Mouse (Mus musculus) heart, postnatal 14 days (tissue): Measurements from ENCODE around the gene Ghr. TPM values are rescaled to one million over a fixed set of nuclear protein-coding genes. Genes with fewer than 3 reads are reported as not detected.

ENCODE experiments used
- DNase-seq, 2 experiments: peaks; one replicate each; pipeline ENCODE4 v3.0.0; 2021 to 2022
- intact Hi-C: fragments of 180-260 bp; cut with DNase I; formaldehyde crosslinking; loops from one replicate; pipeline ENCODE4 v1.15.1; 2025
- total RNA-seq, 2 experiments: library from RNA; stranded (reverse); gene quantifications; 2 replicates each; pipeline ENCODE4 v1.2.3; 2021

The Ghr gene
- total RNA-seq, 2 experiments from 2014 or later, result 134 to 141 TPM

- intact Hi-C loops, result no loop called here
- no peak for DNase-seq
Measured at GRCm38 (mm10) chr15:3319929-3320328, 263.4 kb downstream of the Ghr start.

DNA sequence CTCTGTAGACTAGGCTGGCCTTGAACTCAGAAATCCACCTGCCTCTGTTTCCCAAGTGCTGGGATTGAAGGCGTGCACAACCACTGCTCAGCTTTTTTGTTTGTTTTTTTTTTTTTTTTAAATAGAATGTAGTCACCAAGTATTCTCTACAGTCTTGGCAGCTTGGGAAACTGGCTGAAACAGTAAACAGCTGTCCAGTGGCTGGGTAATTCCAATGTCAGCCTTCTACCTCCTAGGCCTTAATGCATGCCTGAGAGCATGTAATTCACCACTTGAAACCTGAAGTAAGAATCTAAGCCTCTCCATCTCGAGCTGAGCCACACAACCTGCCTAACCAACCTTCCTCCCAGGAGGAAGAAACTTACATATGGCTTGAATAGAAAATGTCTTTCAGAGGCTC, 266.7 kb downstream of the Ghr start:
- intact Hi-C loops, result no loop called here
- DNase-seq, result no peak

DNA sequence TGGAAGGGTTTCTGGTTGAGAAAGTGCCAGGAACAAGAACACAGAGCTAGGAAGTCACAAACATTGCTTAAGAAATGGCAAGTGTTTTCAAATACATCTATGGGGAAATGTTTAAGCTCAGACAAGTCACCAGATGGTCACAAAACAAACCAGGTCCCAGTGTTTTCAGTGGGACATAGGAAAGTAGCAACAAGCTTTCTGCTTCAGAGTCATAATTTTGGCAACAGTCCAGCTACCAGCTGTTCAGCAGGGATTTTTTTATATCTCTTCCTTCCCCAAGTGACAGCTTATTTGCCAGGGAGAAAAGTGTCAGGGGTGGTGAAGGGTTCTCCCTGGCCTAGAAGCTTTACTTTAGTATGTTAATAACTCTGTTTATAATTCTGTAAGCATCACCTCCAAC, 270.4 kb downstream of the Ghr start:
- intact Hi-C loops, result no loop called here
- DNase-seq, result peak in 1 of 2 experiments; percentile 44

DNA sequence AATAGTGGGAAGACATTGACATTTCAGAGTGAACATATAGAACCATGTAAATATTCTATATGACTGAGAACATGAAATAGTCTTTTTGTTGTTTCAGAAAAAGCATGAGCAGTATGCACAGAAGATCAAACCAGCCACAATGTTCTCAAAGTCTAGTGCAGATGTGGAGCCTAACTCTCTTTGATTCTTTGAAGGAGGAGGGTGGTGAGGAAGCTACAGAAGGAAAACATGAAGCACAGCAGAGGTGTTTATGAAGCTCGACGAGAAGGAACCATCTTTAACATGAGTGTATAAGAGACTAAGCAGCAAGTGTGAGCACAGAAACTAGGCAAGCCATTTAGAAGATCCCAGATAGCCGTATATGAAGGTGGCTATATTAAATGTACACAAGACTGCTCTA, 273.4 kb downstream of the Ghr start:
- intact Hi-C loops, result no loop called here

DNA sequence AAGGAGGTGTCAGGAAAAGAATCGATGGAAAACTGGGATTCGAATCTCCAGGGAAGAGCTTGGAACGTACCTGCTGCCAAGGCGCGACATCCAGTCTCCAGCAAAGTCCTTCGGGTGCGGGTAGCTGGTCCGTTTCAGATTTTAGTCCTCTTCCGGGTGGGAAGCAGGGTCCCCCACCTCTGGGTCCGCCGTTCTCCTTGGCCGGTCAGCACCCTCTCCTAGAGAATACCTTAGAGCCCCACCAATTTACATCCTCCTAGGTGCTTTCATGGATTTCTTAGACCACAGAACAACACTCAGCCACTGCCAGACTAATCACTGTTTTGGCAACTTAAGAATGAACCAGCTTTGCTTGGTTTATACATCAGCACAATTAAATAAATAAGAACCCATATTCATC, 279.9 kb downstream of the Ghr start, which contains the start of gene Ccdc152:
TSS of gene Ccdc152 (minus strand) at position 101 of the 400 bp plus-strand sequence.
- DNase-seq, result no peak
- intact Hi-C loops, result no loop called here

More for the DNA sequence above, 273.4 kb downstream of the Ghr start:
- DNase-seq, result no peak

- no peak for DNase-seq
- intact Hi-C loops, result no loop called here
Measured at GRCm38 (mm10) chr15:3300361-3301100, 282.8 kb downstream of the Ghr start.

GRCm38 (mm10) chr15:3297615-3298014, 285.7 kb downstream of the Ghr start:
- intact Hi-C loops, result loop anchor here (5.0 kb wide), 2 partner anchors 610 to 745 kb away; no protein-coding TSS in a partner anchor
- DNase-seq, result no peak

GRCm38 (mm10) chr15:3295986-3296385, 287.3 kb downstream of the Ghr start:
- DNase-seq, result no peak

GRCm38 (mm10) chr15:3293477-3293876, 289.8 kb downstream of the Ghr start:
- intact Hi-C loops, result no loop called here
- DNase-seq, result no peak

More at GRCm38 (mm10) chr15:3295986-3296385, 287.3 kb downstream of the Ghr start:
- intact Hi-C loops, result loop anchor here (5.0 kb wide), 2 partner anchors 611 to 746 kb away; no protein-coding TSS in a partner anchor

DNA sequence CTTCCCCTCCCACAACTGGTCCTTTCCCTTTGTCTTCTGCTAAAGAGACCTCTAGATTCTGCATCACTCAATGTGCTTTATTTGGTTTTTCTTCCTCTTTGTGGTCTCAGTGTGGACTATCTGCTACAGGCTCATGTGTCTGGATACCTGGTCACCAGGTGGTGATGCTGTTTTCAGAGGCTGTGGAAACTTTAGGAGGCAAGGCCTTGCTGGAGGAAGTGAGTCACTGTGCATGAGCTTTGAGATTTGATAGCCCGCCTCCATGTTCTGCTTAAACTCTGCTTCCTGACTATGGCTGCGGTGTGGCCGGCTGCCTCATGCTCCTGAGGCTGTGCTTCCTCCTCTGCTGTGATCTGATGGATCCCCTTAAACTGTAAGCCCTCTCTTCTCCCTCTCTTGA, 292.9 kb downstream of the Ghr start:
- intact Hi-C loops, result no loop called here
- DNase-seq, result no peak

GRCm38 (mm10) chr15:3286032-3286431, 297.3 kb downstream of the Ghr start:
- intact Hi-C loops, result no loop called here
- DNase-seq, result no peak

DNA sequence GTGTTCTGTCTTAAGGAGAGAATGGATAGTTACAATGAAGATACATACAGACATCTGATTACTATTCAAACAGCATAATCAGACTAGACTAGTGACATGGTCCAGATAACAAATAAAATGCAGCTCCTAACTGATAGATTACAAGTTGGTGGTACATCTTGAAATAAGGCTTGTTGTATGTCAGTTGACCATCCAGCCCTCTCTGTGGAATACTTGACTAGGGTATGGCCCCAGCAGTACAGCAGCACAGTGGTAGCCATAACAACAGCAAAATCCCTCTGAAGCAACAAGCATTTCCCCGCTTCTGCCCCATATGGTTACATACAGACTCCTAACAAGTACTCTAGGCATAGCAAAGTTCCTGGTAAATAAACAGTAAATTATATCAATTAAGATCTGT, 301.6 kb downstream of the Ghr start:
- intact Hi-C loops, result no loop called here
- DNase-seq, result no peak

GRCm38 (mm10) chr15:3281216-3281615, 302.1 kb downstream of the Ghr start:
- intact Hi-C loops, result no loop called here

DNA sequence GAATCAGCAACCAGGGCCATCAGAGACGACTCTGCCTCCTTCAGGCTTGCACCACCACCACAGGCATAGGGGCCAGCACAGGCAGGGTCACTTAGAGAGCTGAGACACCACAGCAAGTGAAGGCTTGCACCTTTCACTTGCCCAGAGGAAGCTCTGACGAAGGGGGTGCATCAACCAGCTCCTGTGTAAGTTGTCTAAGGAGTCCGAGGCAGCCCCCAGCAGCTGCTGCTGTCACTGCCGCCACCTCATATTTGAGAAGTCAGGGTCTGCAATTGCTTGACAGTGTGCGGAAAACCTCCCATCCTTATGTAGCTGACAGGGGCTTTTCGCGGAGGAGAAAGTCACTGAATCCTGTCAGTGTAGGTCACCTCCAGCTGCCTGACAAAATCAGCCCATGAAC, 304.1 kb downstream of the Ghr start:
- intact Hi-C loops, result no loop called here
- DNase-seq, result no peak

More at GRCm38 (mm10) chr15:3281216-3281615, 302.1 kb downstream of the Ghr start:
- DNase-seq, result no peak

DNA sequence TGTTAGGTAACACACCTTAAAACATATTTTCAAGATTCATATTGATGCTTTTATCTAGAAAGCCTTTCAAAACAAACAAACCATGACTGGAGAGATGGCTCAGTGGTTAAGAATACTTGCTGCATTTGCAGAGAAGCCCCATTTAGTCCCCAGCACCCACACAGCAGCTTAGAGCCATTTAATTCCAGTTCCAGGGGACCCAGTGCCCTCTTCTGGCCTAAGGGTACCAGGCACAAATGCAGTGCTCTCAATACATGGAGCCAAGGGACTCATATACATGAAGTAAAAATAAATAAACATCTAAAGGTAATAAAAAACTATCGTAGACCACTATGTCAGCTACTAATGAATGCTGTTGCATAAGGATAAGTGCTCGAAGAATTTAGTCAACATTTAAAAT, 305.9 kb downstream of the Ghr start:
- DNase-seq, result no peak
- intact Hi-C loops, result no loop called here

DNA sequence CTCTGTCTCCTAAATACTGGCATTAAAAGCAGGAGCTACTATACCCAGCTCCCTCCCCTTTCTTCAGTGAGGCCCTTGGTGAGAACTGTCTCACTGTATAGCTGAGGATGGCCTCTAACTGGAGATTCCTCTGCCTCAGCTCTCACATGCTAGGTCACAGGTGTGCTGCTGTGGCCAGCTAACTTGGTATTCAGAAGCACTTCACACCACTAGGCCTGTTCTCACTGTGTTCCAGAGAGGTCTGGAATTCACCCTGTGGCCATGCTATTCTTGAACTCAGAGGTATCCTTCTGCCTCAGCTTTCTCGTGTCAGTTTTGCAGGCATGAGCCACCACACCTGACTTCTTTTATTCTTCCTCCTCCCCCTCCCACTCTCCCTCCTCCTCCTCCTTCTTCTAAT, 310.1 kb downstream of the Ghr start:
- DNase-seq, result no peak
- intact Hi-C loops, result loop anchor here (2.0 to 5.0 kb wide), 2 partner anchors 46 to 58 kb away; no protein-coding TSS in a partner anchor

DNA sequence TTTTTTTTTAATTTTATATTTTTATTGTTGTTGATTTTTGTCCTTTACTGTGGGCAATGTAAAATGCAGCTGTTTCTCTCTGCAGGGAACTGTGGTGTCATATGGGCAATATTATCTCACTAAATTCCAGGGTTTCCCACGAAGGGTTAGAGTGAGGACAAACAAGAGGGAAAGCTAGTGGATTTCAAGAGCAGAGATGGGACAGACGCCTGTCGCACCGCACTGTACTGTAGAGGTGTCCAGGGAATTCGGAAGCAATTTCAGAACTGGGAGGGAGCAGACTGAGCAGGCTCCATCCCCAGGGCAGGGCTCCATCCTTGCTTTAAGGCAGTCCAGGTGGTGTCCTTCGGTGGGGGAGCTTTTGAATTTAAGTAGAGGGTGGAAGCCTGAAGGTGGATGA, 312.1 kb downstream of the Ghr start:
- intact Hi-C loops, result loop anchor here (5.0 kb wide), 1 partner anchor 44 kb away; no protein-coding TSS in a partner anchor
- peak; percentile 37 to 44 for DNase-seq

DNA sequence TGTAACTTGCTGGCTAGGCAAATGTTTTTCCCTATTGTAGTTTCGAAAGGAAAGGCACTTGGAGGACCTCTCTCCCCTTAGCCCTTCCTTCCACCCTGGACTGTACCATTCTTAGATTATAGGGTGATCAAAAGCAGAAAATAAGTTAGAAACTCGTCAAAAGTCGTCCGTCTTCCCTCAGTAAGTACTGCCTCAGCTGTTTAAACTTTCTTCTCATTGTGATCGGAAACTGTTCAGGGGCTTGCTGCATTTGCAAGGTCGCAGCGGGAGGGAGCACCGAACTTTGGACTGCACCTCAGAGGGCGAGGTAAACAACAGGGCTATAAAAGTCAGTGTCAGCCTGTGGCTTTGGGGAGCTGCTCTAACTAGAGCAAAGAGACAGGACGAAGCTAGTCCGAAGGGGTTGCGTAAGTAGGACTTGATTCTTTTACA, 312.6 kb downstream of the Ghr start:
- intact Hi-C loops, result loop anchor here (5.0 kb wide), 1 partner anchor 43 kb away; no protein-coding TSS in a partner anchor
- peak; percentile 83 to 84 for DNase-seq

- peak in 1 of 2 experiments; percentile 31 for DNase-seq
- intact Hi-C loops, result loop anchor here (5.0 kb wide), 1 partner anchor 43 kb away; no protein-coding TSS in a partner anchor
Measured at GRCm38 (mm10) chr15:3269996-3270645, 313.2 kb downstream of the Ghr start.

GRCm38 (mm10) chr15:3269496-3269895, 313.8 kb downstream of the Ghr start:
- intact Hi-C loops, result no loop called here

DNA sequence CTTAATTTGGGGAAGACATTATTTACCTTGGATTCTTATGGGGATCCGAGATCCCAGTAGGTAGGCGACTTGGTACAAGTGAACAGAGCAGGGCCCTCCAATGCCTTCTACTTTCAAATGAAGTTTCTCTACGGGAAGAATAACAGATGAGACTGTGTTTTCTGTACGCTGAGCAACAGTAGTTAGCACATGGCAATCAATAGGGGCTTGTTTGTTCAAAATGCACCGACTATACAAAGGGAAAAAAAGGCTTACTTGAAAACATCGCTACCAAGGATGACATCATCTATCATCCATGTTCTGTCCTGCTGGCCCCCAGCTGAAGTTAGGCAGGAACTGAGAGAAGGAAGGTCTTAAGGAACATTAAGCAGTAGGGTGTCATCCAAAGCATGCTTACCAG, 315.0 kb downstream of the Ghr start, which contains the start of gene Selenop:
TSS of gene Selenop (plus strand) at position 301 of the 400 bp plus-strand sequence.
- intact Hi-C loops, result no loop called here
- DNase-seq, result no peak

More at GRCm38 (mm10) chr15:3269496-3269895, 313.8 kb downstream of the Ghr start:
- DNase-seq, result no peak
